Mouse (Mus musculus) fat pad, adult 2 months (tissue): ENCODE measurements around the gene Msi2.

Experiments
- DNase-seq: peaks from one replicate; pipeline ENCODE4 v3.0.0-alpha.2; 2011; ENCODE audit warnings: low read depth, low spot score; ENCODE audit errors: extremely low read depth

The Msi2 gene

DNA sequence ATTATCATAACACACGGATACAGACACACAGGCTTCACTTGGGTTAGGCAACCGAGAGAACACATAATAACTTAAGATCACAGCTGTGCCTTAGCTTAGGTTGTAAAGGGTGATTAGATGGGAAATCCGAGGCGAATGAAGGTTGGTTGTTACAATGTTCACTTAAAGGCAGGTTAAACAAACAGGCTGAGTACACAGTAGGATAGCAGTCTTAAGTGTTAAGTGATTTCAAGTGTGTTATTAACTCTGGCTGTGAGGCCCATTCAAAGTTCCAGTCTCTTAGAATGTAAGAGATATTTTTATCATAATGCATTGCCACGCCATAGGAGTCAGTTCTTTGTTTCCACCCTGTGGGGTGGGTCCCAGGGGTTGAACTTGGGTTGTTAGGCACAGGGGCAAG is 383.4 kb downstream of the Msi2 start:
- DNase-seq: no peak

DNA sequence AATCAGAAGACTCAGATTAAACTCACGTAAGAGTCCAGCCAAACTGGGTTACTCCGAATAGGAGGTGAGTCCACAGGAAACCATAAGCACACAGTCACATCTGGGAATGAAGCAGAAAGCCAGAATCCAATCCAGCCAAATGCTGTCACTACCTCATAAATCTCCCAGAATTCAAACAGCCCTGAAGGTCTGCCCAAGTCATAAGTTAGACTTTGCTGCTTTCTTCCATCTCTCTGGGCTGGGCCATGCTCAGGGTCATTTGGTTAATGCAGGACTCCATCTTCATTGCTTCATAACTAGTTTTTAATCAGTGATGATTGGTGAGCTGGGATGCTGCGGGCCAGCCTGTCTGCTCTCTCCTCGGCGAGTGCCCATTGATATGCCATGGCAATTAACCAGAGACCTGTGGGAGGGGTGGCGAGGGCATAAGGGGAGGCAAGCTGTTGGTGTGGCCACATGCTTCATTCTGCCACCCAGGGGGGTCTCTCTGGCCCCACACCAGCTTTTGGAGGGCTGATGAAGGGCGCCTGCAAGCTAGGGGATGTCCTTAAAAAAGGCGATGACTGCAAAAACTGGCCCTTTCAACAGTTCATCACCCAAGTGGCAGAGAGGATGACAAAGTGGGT is 385.9 kb downstream of the Msi2 start:
- DNase-seq: no peak

DNA sequence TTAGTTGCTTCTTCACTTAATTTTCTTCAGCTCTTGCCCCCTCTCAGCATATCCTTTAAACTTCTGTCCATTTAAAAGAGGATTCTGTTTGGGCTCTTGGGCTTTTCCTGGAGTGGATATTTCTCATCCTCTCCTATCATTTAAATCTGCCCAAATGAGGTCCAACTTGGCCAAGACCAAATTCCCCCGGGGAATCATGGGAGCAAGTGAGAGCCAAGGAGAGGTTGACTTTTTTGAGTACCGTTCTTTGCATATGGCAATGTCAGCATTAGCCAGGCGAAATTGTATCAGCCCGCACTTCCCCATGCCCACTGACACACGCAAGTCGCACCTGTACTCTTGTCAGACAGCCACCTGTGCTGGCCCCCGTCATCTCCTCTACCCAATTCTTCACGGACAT is 386.6 kb downstream of the Msi2 start:
- no peak for DNase-seq

DNA sequence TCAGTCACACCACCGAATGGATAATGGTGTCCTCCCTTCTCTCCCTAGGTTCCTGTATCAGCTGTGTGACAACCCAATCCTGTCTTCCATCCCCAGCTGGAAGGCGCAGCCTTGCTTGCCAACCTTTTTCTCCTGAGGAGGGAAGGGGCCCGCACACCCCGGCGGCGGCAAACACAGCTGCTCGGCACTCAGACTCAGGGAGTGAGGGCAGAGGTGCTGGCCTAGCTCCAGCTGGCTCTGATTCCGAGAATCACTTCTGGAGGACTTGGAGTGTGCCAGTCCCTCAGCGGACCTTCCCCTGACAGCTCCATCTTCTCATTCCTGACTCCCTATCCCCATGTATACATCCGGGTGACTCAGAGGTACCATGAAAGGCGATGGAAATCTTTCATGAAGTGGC is 387.5 kb downstream of the Msi2 start:
- DNase-seq: no peak

DNA sequence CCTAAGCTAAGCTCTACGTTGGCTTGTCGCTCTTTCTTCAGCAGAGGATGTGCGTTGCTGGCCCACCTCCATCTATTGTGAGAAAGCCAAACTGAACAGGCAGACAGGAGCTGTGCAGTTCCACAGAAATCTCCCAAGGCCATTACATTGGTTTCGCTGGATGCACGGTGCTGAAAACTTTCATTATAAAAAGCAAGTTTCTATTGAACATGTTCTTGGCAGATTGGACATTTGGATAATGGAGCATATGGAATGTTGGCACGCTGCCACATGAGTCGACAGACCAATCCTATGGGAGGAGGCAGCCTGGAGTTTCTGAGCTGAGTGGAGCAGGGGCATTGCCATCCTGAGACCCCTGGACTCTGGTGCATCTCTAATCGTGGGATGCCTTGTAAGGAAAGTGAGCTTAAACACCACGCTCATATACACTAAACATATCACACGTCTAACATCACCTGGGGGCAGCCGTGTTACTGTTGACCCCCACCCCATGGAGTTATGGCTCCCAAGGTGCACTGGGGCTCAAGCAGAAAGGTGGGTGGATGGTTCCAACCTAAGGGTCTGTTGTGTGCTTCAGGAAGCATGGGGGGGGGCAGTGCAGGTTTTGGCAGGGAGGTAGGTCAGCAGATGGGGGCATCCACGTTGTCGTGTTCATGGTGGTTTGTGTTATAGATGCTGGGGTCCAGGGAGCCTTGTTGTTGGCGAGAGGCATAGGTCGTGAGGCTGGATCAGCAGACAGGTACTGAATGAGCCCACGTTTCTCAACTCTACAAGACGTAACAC is 389.3 kb downstream of the Msi2 start:
- DNase-seq: no peak

DNA sequence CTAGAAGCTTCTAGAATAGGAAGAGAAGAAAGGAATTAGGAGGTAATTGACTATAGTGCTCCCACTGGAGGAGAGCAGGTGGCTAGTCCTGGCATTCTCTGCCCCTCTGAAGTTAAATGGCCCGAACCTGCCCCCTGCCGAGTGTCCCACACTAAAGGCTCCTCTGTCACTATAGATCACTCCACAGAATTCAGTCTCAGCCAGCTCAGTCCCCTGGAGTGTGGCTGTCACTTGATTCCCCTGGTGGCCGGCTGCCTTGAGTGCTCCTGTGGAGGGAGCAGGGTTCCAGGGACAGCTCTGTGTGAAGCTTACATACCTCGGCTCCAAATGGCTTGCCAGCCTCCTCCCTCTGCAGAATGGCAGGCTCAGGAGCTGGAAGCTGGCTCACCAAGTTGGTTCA is 391.3 kb downstream of the Msi2 start:
- no peak for DNase-seq

DNA sequence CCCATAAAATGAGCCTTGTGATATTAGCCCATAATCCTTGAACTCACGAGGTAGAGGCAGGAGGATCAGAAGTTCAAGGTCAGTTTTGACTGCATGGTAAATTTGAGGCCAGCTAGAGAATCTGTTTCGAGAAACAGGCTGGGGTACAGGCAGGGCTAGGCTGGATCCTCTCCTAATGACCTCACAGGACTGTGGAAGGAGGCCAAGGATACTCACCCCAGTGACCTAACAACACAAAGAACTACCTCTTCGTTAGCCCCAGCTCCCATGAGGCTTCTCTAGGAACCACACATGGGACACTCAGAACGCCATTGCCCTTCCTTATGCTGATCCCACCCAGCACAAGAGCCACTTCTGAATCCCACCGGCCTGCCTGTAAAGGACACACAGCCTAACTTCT is 399.5 kb downstream of the Msi2 start:
- no peak for DNase-seq

DNA sequence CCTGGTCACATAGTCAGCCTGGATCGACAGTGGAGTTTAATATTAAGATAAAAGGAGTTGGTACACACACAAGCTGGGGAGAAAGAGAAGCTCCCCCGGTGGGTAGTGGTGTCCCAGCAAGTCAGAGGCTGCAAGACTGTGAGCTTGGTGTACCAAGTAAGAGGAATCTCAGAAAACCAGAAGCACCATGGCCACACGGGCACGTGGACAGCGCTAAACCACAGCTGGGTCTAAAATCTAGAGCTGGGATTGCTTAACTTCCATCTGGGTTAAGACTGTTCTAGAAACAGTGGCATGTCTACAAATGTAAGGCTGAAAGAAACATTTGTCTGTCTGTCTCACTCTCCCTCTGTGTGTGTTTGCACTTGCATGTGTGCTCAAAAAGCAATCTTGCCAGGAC is 402.9 kb downstream of the Msi2 start:
- DNase-seq: no peak

DNA sequence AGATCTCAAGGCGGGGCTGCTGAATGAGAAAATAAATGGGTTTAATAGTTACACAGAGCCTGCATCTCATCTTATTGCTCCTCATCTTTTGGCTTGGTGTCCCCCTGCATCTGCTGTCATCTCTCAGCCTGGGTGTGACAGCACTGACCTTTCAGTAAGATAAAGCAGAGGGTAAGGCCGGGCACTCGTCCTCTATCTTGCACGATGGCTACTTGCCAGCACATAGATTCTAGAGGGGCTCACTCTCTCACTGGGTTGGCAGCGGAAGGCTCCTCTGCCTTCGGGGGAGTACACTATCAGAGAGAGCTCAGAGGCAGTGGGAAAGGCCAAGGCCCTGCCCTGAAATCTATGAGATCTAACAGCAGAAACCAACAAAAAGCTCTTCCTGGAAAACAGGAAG is 403.8 kb downstream of the Msi2 start:
- DNase-seq: no peak

DNA sequence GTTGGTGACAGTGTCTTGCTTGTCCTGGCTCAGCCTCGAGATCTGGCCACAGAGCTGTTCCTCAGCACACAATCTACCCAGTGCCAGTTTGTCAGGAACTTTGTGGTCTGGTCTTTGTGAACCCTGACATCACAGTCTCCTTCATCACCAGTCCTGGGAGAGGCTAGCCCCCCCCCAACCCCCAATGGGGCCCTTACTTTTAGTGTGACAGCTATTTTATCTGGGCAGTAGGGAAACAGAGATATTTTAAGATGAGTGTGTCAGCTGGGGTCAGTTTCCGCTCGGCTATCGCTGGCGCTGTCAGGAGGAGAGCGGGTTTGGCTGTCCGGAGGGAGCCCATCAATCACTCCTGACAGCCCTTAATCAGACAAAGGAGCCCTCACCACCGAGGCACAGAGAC is 404.8 kb downstream of the Msi2 start:
- DNase-seq: no peak

DNA sequence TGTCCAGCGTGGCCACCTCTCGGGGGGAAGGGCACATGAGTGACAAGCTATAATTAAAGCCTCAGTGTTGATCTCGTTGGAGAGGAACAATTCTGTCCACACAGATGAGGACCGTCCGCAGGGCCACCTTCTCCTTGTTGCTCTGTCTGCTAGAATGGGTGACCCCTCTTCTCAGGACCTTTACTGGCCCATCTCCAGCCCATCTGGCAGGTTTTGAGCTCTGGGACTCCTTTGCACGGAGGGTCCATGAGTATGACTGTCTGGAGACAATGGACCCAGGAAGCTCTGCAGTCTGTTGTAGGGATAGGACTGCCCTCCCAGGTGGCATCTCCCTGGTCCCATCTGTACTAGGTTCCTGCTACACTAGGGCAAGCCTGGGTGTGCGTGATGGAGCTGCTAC is 406.7 kb downstream of the Msi2 start:
- no peak for DNase-seq

DNA sequence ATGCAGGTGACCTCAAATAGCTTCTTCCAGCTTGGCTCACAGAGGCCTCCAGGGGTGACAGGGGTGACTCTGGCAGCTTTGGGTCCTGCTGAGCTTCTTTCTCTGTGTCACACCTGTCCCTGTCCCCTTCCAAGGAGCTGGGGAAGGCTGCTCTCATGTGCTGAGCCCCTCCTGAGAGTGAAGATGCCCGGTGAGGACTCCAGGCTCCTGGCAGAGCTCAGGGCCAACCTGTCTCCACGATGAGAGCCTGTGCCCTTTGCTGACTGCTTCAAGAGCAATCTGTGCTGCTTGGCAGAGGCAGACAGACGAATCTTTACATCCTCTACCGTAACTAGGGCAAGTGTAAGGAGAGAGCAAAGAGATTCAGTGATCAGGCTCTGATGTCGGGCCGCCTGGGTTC is 407.5 kb downstream of the Msi2 start:
- DNase-seq: no peak

DNA sequence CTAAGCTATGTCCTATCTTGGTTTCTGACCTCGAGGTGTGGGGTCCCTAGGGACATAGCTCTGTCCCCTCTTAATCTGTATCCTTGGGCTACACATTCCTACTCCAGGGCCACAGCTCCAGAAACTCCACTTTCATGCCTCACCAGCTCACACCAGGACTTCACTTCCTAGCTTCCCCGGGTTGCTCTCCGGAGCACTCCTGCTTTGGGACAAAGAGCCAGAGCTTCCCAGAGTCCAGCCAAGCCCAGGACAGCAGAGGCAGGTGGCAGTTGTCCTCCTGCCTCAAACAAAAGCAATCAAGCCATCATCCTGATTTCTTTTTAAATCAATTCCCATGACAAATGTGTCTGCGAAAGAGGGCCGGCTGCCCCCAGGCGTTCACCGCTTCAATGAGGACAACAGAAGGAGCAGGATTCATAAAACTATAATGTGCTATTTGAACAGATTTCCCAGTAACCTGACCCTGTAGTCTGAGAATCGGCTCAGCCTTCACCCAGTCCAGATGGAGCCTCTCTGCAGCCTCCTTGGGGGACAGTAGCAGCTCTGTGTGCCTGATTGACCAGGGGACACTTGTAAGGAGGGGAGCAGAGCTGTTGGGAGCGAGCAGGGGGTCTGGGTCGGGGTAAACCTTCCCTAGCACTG is 409.1 kb downstream of the Msi2 start:
- no peak for DNase-seq

DNA sequence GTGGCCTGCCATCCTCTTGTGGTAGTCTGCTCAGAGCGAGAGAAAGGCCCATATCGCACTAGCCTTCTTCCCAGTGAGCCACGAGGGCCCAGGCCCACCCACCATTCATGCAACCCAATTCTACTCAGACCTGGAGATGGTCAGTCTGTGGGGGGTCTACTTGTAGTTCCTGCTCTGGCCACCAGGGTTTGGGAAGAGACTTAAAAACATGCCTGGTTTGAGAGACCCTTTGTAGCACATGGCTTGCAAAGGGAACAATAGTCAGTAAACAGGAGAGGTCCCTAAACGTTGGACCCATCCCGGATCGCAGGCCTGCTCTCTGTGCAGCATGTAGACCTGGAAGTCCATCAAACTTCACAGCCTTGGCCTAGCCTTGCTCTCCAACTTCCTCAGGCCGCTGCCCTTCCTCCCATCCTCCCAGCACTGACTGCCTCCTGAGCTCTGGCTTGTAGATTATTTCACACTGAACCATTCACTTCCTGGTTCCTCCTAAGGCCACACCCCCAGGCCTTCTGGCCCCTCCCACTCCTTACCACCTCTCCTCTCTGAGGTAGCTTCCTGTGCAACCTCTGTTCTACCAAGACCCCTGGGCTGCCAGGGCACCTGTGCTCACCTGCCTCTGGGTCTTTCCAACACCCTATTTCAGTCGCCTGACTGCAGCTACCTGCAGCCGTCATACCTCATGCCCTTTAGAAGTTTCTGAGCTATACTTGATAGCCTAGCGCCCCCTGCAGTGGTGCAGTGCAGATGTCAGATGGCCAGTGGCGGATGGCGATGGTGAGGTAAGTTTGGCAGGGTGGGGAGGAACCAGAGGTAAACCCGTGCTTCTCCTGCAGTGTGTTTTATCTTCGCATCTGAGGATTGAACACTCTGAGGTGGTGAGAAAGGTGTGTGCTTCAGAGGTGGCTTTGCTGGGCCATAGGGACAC is 410.4 kb downstream of the Msi2 start:
- DNase-seq: no peak

DNA sequence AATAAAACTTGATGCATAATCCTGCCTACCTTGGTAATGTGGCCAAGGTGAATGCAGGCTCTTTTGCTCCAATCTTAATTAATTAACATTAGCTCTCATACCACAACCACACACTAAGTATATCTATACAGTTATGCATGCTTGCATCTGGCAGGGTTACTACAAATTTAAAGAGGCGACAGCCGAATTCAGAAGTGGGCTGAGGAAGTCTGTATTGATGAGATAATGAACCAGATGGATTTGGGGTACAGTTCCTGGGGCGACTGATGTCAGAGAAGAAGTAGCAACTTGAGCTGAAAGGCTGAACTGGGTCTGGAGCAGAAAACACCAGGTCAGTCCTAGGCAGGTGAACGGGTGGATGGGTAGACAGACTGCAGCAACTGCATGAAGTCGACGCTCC is 412.6 kb downstream of the Msi2 start:
- DNase-seq: no peak

DNA sequence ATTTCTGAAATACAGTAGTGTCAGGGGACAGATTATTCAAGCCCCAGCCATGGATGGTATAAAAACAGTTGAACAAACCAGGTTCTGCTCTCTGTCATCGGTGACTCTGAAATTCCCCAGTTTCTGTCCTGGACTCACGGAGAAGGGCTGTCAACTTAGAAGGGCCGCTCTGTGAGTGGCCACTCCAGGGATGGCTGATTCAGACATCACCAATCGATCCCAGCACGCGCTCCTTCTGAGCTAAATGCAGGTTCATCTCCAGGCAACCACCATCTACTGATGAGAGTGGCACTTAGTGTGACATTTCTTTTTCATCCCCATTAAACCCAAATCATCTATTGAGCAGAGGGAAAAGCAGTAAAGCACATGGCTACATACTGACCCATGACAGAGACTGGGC is 416.7 kb downstream of the Msi2 start:
- DNase-seq: no peak

DNA sequence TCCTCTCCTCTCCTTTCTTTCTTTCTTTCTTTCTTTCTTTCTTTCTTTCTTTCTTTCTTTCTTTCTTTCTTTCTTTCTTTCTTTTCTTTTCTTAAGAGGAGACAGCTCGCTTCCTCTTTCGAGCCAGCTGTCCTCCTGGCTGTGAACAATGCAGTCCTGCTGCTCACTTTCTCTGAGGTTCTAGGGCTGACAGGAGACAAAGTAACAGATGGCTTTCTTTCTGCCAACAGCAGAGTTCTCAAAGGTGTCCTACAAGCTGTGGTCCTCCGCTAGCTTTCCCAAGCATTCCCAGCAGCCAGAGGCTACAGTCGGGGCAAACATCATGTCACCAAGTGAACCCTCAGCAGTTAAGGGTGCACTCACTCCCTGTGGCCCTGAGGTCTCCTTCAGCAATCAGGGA is 419.0 kb downstream of the Msi2 start:
- no peak for DNase-seq

DNA sequence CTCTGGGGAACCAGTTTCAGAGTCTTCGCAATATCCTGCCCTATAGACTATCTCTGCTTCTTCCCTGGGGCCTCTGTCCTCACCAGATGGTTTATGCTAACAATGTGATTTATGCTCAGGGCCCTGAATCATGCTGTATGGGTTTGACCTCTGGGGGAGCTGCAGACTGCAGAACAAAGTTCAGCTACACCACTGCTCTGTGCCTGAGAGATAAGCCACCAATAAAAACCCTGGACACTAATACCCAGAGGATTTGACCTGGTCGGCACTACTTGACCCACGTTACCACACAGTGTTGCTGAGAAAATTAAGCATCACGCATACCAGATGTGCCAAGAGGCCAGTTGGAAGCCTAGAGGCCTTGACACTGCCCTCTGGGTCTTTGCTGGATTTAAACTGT is 420.8 kb downstream of the Msi2 start:
- DNase-seq: no peak

DNA sequence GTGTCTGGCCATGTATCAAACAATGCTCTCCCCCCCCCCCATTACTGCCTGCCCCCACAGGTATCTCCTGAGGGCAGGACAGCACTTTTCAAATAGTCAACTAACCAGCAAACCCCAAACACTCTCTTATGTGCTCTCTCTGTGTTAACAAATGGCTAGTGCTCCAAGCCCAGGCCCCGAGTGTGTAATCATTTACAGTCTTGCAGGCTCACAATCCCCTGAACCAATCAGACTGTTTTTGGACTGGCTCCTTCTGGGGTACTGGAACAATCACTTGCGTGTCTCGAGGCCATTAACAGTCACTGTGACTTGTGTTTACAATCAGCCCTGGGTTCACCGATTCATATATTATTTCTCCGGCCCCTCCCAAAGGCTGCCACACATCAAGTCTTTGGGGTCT is 423.0 kb downstream of the Msi2 start:
- DNase-seq: no peak

DNA sequence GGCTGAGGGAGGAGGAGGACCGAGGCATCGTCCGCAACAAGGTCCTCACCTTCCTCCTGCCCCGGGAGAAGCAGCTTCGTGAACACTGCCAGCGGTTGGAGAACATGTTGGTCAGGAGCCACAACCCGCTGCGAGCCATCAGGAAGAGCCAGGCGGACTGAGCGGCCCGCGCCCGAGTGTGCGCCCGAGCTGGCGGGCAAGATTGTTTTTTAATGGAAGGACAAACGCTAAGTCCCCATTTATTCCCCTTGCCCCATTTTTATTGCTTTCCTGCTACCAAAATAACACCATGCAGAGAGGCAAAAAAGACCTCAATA is 424.0 kb downstream of the Msi2 start:
- DNase-seq: no peak

DNA sequence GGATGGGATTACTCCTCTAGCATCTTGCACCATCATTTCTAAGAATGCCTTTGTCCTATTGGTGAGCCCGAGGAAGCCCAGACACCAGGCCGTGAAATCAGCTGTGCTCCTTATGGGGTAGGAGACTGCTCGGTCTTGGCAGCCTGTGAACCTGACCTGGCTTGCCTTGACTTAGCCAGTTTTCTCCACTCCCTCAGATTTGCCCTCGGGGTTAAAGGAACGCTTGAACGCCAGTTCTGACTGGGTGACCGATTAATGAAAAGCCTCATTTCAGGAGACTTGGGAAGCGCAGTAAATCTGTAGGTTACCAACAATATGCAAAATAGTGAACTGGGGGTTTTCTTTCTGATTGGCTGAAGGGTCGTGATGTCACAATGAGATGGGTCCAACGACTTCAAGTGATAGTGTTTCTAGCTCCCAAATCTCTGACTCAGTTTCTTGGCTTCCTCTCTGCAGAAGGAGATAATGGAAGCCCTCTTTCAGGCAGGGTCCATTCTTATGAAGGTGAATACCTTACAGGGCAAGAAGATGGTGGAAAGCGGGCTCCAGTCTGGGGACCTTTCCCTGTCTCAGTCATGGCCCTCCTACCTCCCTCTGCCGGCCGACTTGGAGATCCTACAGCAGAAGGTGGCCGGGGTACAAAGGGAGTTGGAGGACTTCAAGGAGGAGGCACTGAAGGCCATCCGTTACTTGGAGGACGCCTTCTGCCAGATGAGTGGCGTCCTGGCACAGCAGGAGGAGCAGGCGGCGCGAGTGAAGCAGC is 424.5 kb downstream of the Msi2 start, which contains the start of gene Ccdc182:
Gene Ccdc182 (plus strand): TSS at position 428 of the 763 bp plus-strand sequence.
- no peak for DNase-seq
